Mouse (Mus musculus): ENCODE results near the gene Tsr1. TPM values are rescaled to one million over a fixed set of nuclear protein-coding genes. Genes with fewer than 3 reads are reported as not detected.

Gene Tsr1
- polyA plus RNA-seq, 1 experiment from 2014 or later = 31.6 TPM

DNA sequence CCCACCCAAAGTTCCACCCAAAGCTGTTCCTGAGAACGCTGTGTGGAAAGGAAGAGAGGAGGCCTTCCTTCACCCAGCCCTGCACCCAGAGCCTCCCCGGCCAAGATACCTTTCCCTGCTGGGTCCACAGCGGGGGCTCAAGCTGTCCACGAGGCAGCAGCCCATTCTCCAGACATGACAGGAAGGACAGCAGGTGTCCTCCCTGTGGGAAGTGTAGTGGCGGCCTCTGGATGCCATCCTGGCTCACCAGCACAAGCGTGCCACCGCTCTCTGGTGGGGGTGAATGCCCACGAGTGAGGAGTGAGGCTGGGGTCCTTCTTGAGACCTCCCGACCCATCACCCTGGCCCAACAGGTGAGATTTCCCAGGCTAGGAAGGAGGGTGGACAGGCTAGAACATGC, 32.6 kb upstream of the Tsr1 start:
- no peak overlapping the region for H3K4me2 ChIP-seq (ENCODE audit: low read length)

DNA sequence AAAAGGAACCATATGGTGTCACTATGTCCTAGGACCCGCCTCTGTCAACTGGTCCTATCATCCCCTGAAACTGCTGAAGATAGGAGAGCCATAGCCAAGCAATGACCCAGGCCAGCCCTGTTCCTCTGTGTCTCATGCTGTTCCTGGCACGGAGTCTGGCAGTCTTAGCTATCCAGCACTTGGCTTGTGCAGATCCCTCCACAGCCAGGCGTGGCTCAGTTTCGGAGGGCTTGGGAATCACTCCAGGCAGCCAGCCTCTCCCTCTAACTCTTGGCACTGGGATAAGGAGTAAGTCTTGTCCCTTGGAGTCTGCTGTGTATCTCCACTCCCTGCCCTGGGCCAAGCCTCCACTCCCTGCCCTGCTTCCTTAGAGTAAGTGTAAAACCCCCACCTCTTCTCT, 31.2 kb upstream of the Tsr1 start:
- no peak overlapping the region for H3K4me2 ChIP-seq (ENCODE audit: low read length)
- H3K36me3 ChIP-seq (ENCODE audit: insufficient read depth, low read length) = 0 out of 2 replicates have a peak, but pooled peaks cover 5% of the 10 kb centered on the region
- H3K9me3 ChIP-seq (replicated peaks; ENCODE audit: low read length) = no peaks in the 10 kb centered on the region
- no peak overlapping the region for H3K27ac ChIP-seq
- WGBS = 81% methylated on average over 4 of the region's 4 CpGs
- H3K4me3 ChIP-seq (replicated peaks; ENCODE audit: low read depth, low read length) = no peak overlapping the region
- TF ChIP-seq CTCF (IDR thresholded peaks at IDR 0.05; ENCODE audit: low read depth) = no peak
- ATAC-seq (replicated peaks; ENCODE audit: low FRiP score, low read depth) = no peak
- no peaks in the 10 kb centered on the region for H3K4me1 ChIP-seq (replicated peaks; ENCODE audit: insufficient read depth, low read length)
- no peaks in the 10 kb centered on the region for H3K27me3 ChIP-seq (ENCODE audit: insufficient read depth, low read length)
- no peak overlapping the region for H3K9ac ChIP-seq (ENCODE audit: low read depth, low read length)
- DNase-seq (ENCODE audit: low spot score) = no peak

More for the DNA sequence above, 32.6 kb upstream of the Tsr1 start:
- DNase-seq (ENCODE audit: low spot score) (no peak), ATAC-seq (replicated peaks; ENCODE audit: low FRiP score, low read depth) (no peak)
- 88% methylated on average over 9 of the region's 9 CpGs for WGBS
- Histone ChIP-seq H3K9me3 (replicated peaks; ENCODE audit: low read length) (no peaks in the 10 kb centered on the region), H3K27me3 (ENCODE audit: insufficient read depth, low read length) (no peaks in the 10 kb centered on the region), H3K9ac (ENCODE audit: low read depth, low read length) (no peak overlapping the region), H3K4me3 (replicated peaks; ENCODE audit: low read depth, low read length) (no peak overlapping the region), H3K4me1 (replicated peaks; ENCODE audit: insufficient read depth, low read length) (no peaks in the 10 kb centered on the region), H3K36me3 (ENCODE audit: insufficient read depth, low read length) (0 out of 2 replicates have a peak, but pooled peaks cover 5% of the 10 kb centered on the region), H3K27ac (no peak overlapping the region)
- TF ChIP-seq CTCF (IDR thresholded peaks at IDR 0.05; ENCODE audit: low read depth) = no peak

DNA sequence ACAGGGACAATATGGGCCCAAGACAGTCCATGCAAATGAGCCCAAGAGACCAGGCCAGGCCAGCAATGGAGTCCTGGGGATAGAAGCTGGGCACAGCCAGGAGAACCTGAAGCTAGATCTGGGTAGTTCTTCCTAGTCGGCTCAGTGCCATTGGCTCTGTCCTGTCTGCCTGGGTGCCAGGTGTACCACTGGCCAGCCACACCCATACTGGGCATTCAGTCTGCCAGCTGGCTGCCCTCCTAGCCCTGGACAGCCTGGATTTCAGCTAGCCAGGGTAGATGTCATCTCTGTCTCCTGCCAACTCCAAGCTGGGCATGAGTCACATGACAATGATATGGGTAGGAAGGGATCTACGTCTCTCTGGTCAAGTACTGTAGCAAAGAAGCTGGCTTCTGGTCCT, 30.7 kb upstream of the Tsr1 start:
- DNase-seq (ENCODE audit: low spot score) (no peak), ATAC-seq (replicated peaks; ENCODE audit: low FRiP score, low read depth) (no peak)
- no peaks in the 10 kb centered on the region for H3K27me3 ChIP-seq (ENCODE audit: insufficient read depth, low read length)
- no peak overlapping the region for H3K4me3 ChIP-seq (replicated peaks; ENCODE audit: low read depth, low read length)
- H3K9ac ChIP-seq (ENCODE audit: low read depth, low read length) = no peak overlapping the region
- H3K36me3 ChIP-seq (ENCODE audit: insufficient read depth, low read length) = 0 out of 2 replicates have a peak, but pooled peaks cover 5% of the 10 kb centered on the region
- H3K4me2 ChIP-seq (ENCODE audit: low read length) = no peak overlapping the region
- H3K9me3 ChIP-seq (replicated peaks; ENCODE audit: low read length) = no peaks in the 10 kb centered on the region
- 81% methylated on average over 2 of the region's 2 CpGs for WGBS
- H3K4me1 ChIP-seq (replicated peaks; ENCODE audit: insufficient read depth, low read length) = no peaks in the 10 kb centered on the region
- H3K27ac ChIP-seq = no peak overlapping the region
- no peak for TF ChIP-seq CTCF (IDR thresholded peaks at IDR 0.05; ENCODE audit: low read depth)

DNA sequence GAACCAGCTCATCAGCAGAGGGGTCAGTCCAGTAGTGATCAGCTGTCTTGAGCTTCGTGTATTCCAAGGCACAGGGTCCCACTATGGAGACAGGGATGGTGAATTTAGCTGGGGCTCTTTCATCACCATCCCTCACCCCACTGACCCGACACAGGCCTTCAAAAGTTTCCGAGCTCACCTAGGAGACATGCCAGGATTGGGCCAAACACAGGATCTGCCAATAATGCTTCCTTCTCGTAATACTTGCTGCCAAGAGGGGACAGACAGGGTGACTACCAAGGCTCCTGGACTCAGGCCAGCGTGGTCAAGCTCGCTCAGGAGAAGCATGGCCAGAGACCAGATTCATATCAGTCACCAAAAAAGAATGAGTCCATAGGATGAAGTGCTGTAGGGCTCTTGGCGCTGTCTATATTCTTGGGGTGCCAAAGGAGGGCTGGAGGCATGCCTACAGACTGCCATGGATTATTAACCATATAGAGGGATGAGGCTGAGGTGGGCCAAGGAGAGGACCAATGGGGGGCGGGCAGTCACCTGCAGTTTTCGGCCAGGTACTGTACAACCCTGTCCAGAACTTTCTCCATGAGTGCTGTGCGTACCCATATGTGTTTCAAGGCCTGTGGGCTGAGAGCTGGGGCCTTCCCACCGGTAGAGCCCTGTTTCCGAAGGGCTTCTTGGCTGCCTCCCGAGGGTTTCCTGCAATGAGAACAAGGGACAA, 29.7 kb upstream of the Tsr1 start:
- no peaks in the 10 kb centered on the region for H3K27me3 ChIP-seq (ENCODE audit: insufficient read depth, low read length)
- H3K36me3 ChIP-seq (ENCODE audit: insufficient read depth, low read length) = 0 out of 2 replicates have a peak, but pooled peaks cover 5% of the 10 kb centered on the region
- TF ChIP-seq CTCF (IDR thresholded peaks at IDR 0.05; ENCODE audit: low read depth) = no peak
- DNase-seq (ENCODE audit: low spot score) (no peak), ATAC-seq (replicated peaks; ENCODE audit: low FRiP score, low read depth) (no peak)
- H3K9ac ChIP-seq (ENCODE audit: low read depth, low read length) = no peak overlapping the region
- no peak overlapping the region for H3K27ac ChIP-seq
- H3K9me3 ChIP-seq (replicated peaks; ENCODE audit: low read length) = no peaks in the 10 kb centered on the region
- WGBS = 89% methylated on average over 13 of the region's 13 CpGs
- no peak overlapping the region for H3K4me3 ChIP-seq (replicated peaks; ENCODE audit: low read depth, low read length)
- no peak overlapping the region for H3K4me2 ChIP-seq (ENCODE audit: low read length)
- no peaks in the 10 kb centered on the region for H3K4me1 ChIP-seq (replicated peaks; ENCODE audit: insufficient read depth, low read length)

GRCm38 (mm10) chr11:74869603-74870002, 28.3 kb upstream of the Tsr1 start:
- TF ChIP-seq CTCF (IDR thresholded peaks at IDR 0.05; ENCODE audit: low read depth) = no peak
- no peak for ATAC-seq (replicated peaks; ENCODE audit: low FRiP score, low read depth)
- Histone ChIP-seq H3K4me3 (replicated peaks; ENCODE audit: low read depth, low read length) (no peak overlapping the region), H3K36me3 (ENCODE audit: insufficient read depth, low read length) (0 out of 2 replicates have a peak, but pooled peaks cover 5% of the 10 kb centered on the region), H3K27ac (no peak overlapping the region), H3K9ac (ENCODE audit: low read depth, low read length) (no peak overlapping the region), H3K9me3 (replicated peaks; ENCODE audit: low read length) (no peaks in the 10 kb centered on the region), H3K27me3 (ENCODE audit: insufficient read depth, low read length) (no peaks in the 10 kb centered on the region), H3K4me2 (ENCODE audit: low read length) (no peak overlapping the region), H3K4me1 (replicated peaks; ENCODE audit: insufficient read depth, low read length) (no peaks in the 10 kb centered on the region)
- 81% methylated on average over 6 of the region's 6 CpGs for WGBS
- DNase-seq (ENCODE audit: low spot score) = no peak

DNA sequence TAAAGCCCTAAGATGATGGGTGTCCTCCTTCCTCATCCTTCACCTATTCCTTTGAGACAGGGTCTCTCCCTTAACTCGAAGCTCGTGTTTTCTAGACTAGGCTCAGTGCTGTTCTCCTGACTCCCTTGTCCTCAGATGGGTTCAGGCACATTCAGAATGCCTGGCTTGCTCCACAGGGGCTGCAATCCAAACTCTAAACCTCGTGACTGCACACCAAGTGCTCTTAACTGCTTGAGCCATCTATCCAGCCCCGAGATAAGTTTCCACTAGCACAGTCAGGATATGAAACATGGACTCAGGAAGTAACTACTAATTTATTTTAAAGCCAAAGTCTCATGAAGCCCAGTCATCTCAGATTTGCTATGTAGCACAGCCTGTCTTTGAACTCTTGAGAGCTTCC, 27.3 kb upstream of the Tsr1 start:
- Histone ChIP-seq H3K9me3 (replicated peaks; ENCODE audit: low read length) (no peaks in the 10 kb centered on the region), H3K9ac (ENCODE audit: low read depth, low read length) (no peak overlapping the region), H3K27ac (no peak overlapping the region), H3K4me3 (replicated peaks; ENCODE audit: low read depth, low read length) (no peak overlapping the region), H3K36me3 (ENCODE audit: insufficient read depth, low read length) (0 out of 2 replicates have a peak, but pooled peaks cover 5% of the 10 kb centered on the region), H3K4me1 (replicated peaks; ENCODE audit: insufficient read depth, low read length) (no peaks in the 10 kb centered on the region), H3K4me2 (ENCODE audit: low read length) (no peak overlapping the region), H3K27me3 (ENCODE audit: insufficient read depth, low read length) (no peaks in the 10 kb centered on the region)
- no peak for TF ChIP-seq CTCF (IDR thresholded peaks at IDR 0.05; ENCODE audit: low read depth)
- no peak for DNase-seq (ENCODE audit: low spot score)
- 60% methylated on average over 4 of the region's 4 CpGs for whole genome bisulfite sequencing
- no peak for ATAC-seq (replicated peaks; ENCODE audit: low FRiP score, low read depth)
